Mouse (Mus musculus): Measurements from ENCODE around the gene Gm867. TPM values are rescaled to one million over a fixed set of nuclear protein-coding genes. Genes with fewer than 3 reads are reported as not detected.

The Gm867 gene
- polyA plus RNA-seq, 1 experiment from 2014 or later = 2.4 TPM

- H3K27me3 ChIP-seq (ENCODE audit: control insufficient read depth, insufficient read depth, low read length) = no peaks in the 10 kb centered on the region
- H3K4me1 ChIP-seq (ENCODE audit: control insufficient read depth, insufficient read depth, low read length) = 0 out of 2 replicates have a peak, but pooled peaks cover 9% of the 10 kb centered on the region
- no peak for ATAC-seq (ENCODE audit: low read depth)
- 85% methylated on average over 22 of the region's 22 CpGs for WGBS
- H3K9me3 ChIP-seq (ENCODE audit: control insufficient read depth, low read length) = no peaks in the 10 kb centered on the region
- H3K4me2 ChIP-seq (ENCODE audit: low read depth, low read length) = no peak overlapping the region
- no peak overlapping the region; the same call in 1 of the 2 replicates for H3K9ac ChIP-seq (replicated peaks; ENCODE audit: low read depth, low read length)
- H3K36me3 ChIP-seq (ENCODE audit: control insufficient read depth, insufficient read depth, low read length) = no peaks in the 10 kb centered on the region
- H3K4me3 ChIP-seq (ENCODE audit: low read depth, low read length) = no peak overlapping the region
- no peak overlapping the region for H3K27ac ChIP-seq (ENCODE audit: low read depth, low read length)
Measured at GRCm38 (mm10) chr10:75949053-75950045, 8.9 kb upstream of the Gm867 start.

GRCm38 (mm10) chr10:75948079-75948478, 7.6 kb upstream of the Gm867 start:
- H3K27ac ChIP-seq (ENCODE audit: low read depth, low read length) = no peak overlapping the region
- no peaks in the 10 kb centered on the region for H3K36me3 ChIP-seq (ENCODE audit: control insufficient read depth, insufficient read depth, low read length)
- ATAC-seq (ENCODE audit: low read depth) = no peak
- no peak overlapping the region for H3K4me3 ChIP-seq (ENCODE audit: low read depth, low read length)
- H3K27me3 ChIP-seq (ENCODE audit: control insufficient read depth, insufficient read depth, low read length) = no peaks in the 10 kb centered on the region
- no peaks in the 10 kb centered on the region for H3K9me3 ChIP-seq (ENCODE audit: control insufficient read depth, low read length)
- H3K9ac ChIP-seq (replicated peaks; ENCODE audit: low read depth, low read length) = no peak overlapping the region
- no peak overlapping the region for H3K4me2 ChIP-seq (ENCODE audit: low read depth, low read length)
- WGBS = 74% methylated on average over 5 of the region's 5 CpGs
- H3K4me1 ChIP-seq (ENCODE audit: control insufficient read depth, insufficient read depth, low read length) = peaks cover 12% of the 10 kb centered on the region; the same call in 1 of the 2 replicates

GRCm38 (mm10) chr10:75945896-75946295, 5.4 kb upstream of the Gm867 start:
- WGBS = 90% methylated on average over 7 of the region's 7 CpGs
- ATAC-seq (ENCODE audit: low read depth) = no peak
- H3K27me3 ChIP-seq (ENCODE audit: control insufficient read depth, insufficient read depth, low read length) = no peaks in the 10 kb centered on the region
- H3K36me3 ChIP-seq (ENCODE audit: control insufficient read depth, insufficient read depth, low read length) = no peaks in the 10 kb centered on the region
- no peak overlapping the region for H3K4me3 ChIP-seq (ENCODE audit: low read depth, low read length)
- H3K4me1 ChIP-seq (ENCODE audit: control insufficient read depth, insufficient read depth, low read length) = peaks cover 7% of the 10 kb centered on the region; the same call in 1 of the 2 replicates
- no peak overlapping the region for H3K4me2 ChIP-seq (ENCODE audit: low read depth, low read length)
- H3K9me3 ChIP-seq (ENCODE audit: control insufficient read depth, low read length) = no peaks in the 10 kb centered on the region
- H3K9ac ChIP-seq (replicated peaks; ENCODE audit: low read depth, low read length) = no peak overlapping the region
- no peak overlapping the region for H3K27ac ChIP-seq (ENCODE audit: low read depth, low read length)

- no peak overlapping the region for H3K9ac ChIP-seq (replicated peaks; ENCODE audit: low read depth, low read length)
- no peak for ATAC-seq (ENCODE audit: low read depth)
- peaks cover 3% of the 10 kb centered on the region; the same call in 1 of the 2 replicates for H3K4me1 ChIP-seq (ENCODE audit: control insufficient read depth, insufficient read depth, low read length)
- no peak overlapping the region for H3K4me3 ChIP-seq (ENCODE audit: low read depth, low read length)
- H3K4me2 ChIP-seq (ENCODE audit: low read depth, low read length) = no peak overlapping the region
- no peaks in the 10 kb centered on the region for H3K36me3 ChIP-seq (ENCODE audit: control insufficient read depth, insufficient read depth, low read length)
- WGBS = 91% methylated on average over 7 of the region's 7 CpGs
- no peaks in the 10 kb centered on the region for H3K27me3 ChIP-seq (ENCODE audit: control insufficient read depth, insufficient read depth, low read length)
- no peak overlapping the region for H3K27ac ChIP-seq (ENCODE audit: low read depth, low read length)
- H3K9me3 ChIP-seq (ENCODE audit: control insufficient read depth, low read length) = no peaks in the 10 kb centered on the region
Measured at GRCm38 (mm10) chr10:75945213-75945612, 4.7 kb upstream of the Gm867 start.

GRCm38 (mm10) chr10:75944066-75944772, 3.7 kb upstream of the Gm867 start:
- peak; percentile 48; the same call in 1 of the 2 replicates for ATAC-seq (ENCODE audit: low read depth)
- Histone ChIP-seq H3K9ac (replicated peaks; ENCODE audit: low read depth, low read length) (no peak overlapping the region; the same call in 1 of the 2 replicates), H3K4me2 (ENCODE audit: low read depth, low read length) (no peak overlapping the region)

GRCm38 (mm10) chr10:75942736-75943477, 2.4 kb upstream of the Gm867 start, which contains the start of gene Vpreb3:
Gene Vpreb3, plus strand, starts transcription at chr10:75943057.
- ATAC-seq (ENCODE audit: low read depth) = no peak
- peak within 1 kb of the TSS; percentile 24; the same call in 1 of the 2 replicates for H3K27ac ChIP-seq (ENCODE audit: low read depth, low read length)
- WGBS = 88% methylated on average over 15 of the region's 15 CpGs
- no peaks in the 10 kb centered on the region for H3K36me3 ChIP-seq (ENCODE audit: control insufficient read depth, insufficient read depth, low read length)
- H3K4me1 ChIP-seq (ENCODE audit: control insufficient read depth, insufficient read depth, low read length) = peaks cover 3% of the 10 kb centered on the region; the same call in 1 of the 2 replicates
- no peak within 1 kb of the TSS for H3K4me2 ChIP-seq (ENCODE audit: low read depth, low read length)
- no peak within 1 kb of the TSS for H3K9ac ChIP-seq (replicated peaks; ENCODE audit: low read depth, low read length)
- no peaks in the 10 kb centered on the region for H3K27me3 ChIP-seq (ENCODE audit: control insufficient read depth, insufficient read depth, low read length)
- no peak within 1 kb of the TSS for H3K4me3 ChIP-seq (ENCODE audit: low read depth, low read length)
- H3K9me3 ChIP-seq (ENCODE audit: control insufficient read depth, low read length) = no peaks in the 10 kb centered on the region

More at GRCm38 (mm10) chr10:75944066-75944772, 3.7 kb upstream of the Gm867 start:
- Histone ChIP-seq H3K9me3 (ENCODE audit: control insufficient read depth, low read length) (no peaks in the 10 kb centered on the region), H3K4me3 (ENCODE audit: low read depth, low read length) (no peak overlapping the region), H3K4me1 (ENCODE audit: control insufficient read depth, insufficient read depth, low read length) (peaks cover 3% of the 10 kb centered on the region; the same call in 1 of the 2 replicates), H3K36me3 (ENCODE audit: control insufficient read depth, insufficient read depth, low read length) (no peaks in the 10 kb centered on the region), H3K27ac (ENCODE audit: low read depth, low read length) (peak overlapping the region; percentile 46; the same call in 1 of the 2 replicates), H3K27me3 (ENCODE audit: control insufficient read depth, insufficient read depth, low read length) (no peaks in the 10 kb centered on the region)
- WGBS = 10% methylated on average over 11 of the region's 11 CpGs

- WGBS = 65% methylated on average over 9 of the region's 9 CpGs
- H3K9ac ChIP-seq (replicated peaks; ENCODE audit: low read depth, low read length) = no peak overlapping the region
- H3K4me2 ChIP-seq (ENCODE audit: low read depth, low read length) = no peak overlapping the region
- no peaks in the 10 kb centered on the region for H3K36me3 ChIP-seq (ENCODE audit: control insufficient read depth, insufficient read depth, low read length)
- H3K9me3 ChIP-seq (ENCODE audit: control insufficient read depth, low read length) = no peaks in the 10 kb centered on the region
- peaks cover 3% of the 10 kb centered on the region; the same call in 1 of the 2 replicates for H3K4me1 ChIP-seq (ENCODE audit: control insufficient read depth, insufficient read depth, low read length)
- no peaks in the 10 kb centered on the region for H3K27me3 ChIP-seq (ENCODE audit: control insufficient read depth, insufficient read depth, low read length)
- no peak overlapping the region for H3K4me3 ChIP-seq (ENCODE audit: low read depth, low read length)
- ATAC-seq (ENCODE audit: low read depth) = no peak
- H3K27ac ChIP-seq (ENCODE audit: low read depth, low read length) = no peak overlapping the region
Measured at GRCm38 (mm10) chr10:75941042-75941824, 761 bp upstream of the Gm867 start.

All from neural tube, embryonic 14.5 days (tissue).